Mouse (Mus musculus): Measurements from ENCODE around the gene Tlx2.

Gene Tlx2

GRCm38 (mm10) chr6:83023786-83024185 is 46.3 kb downstream of the Tlx2 start:
- DNase-seq (ENCODE audit: low spot score): no peak

GRCm38 (mm10) chr6:83023008-83023407 is 47.1 kb downstream of the Tlx2 start:
- DNase-seq (ENCODE audit: low spot score): no peak

DNA sequence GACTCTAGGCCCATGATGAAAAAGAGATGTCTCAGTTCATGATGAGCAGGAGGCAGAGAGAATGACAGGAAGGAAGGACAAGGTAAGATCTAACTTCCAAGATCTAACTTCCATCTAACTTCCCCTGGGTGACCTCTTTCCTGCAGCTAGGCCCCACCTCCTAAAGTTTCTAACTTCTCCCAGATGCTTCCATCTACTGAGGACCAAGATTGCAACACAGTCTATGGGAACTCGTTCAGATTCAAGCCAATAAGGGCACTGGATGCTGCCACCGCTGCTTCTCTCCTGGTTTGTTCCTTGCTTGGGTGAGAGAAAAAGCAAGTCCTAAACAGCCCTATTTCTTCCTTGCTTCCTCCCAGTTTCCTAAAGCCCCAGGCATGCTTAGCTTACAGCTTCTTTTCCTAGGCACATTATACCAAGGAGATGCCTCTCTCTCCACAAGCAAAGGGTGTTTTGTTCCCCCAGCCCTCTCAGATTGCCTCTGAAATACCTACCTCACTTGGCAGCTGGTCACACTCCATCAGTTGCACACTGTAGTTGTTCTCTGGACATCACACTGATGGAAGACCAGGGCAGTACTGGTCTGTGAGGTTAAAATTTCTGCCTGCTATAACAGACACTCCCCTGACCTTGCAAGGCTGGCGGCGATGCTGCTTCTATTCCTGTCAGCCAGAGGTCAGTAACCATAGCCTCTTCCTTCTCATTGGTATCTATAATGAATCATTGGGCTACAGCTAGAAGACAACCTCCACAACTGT is 49.1 kb downstream of the Tlx2 start:
- no peak for DNase-seq (ENCODE audit: low spot score)

DNA sequence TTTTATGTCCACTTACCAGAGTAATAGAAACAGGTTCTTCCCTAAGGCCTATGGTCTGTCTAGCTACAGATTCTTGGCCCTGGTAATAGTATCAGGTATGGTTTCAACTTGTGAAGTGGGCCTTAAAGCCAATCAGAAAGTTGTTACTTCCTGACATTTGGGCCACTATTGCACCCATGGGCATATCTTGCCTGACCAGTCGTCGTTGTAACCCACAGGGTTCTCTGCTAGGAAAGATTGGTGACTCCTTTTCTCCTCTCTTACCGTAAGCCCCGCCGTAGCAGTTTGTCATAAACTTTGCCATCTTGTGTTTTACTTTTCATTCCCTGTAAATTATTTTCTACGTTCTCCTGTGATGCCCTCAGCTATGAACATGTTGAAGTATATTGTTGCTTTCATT is 50.0 kb downstream of the Tlx2 start:
- no peak for DNase-seq (ENCODE audit: low spot score)

GRCm38 (mm10) chr6:83019044-83019443 is 51.0 kb downstream of the Tlx2 start:
- DNase-seq (ENCODE audit: low spot score): no peak
